Mouse (Mus musculus) ovary, postnatal 36 days (tissue): Measurements from ENCODE around the gene Vegfa.

Source experiments
- DNase-seq: peaks from one replicate; pipeline ENCODE4 v3.0.0; 2022; ENCODE audit warnings: low spot score, mixed read lengths

Vegfa gene

GRCm38 (mm10) chr17:46025927-46026668 is 6.1 kb downstream of the Vegfa start:
- no peak for DNase-seq

GRCm38 (mm10) chr17:46025207-46025606 is 7.0 kb downstream of the Vegfa start:
- DNase-seq = no peak

- no peak for DNase-seq
Measured at GRCm38 (mm10) chr17:46024192-46024591, 8.0 kb downstream of the Vegfa start.

- no peak for DNase-seq
Measured at GRCm38 (mm10) chr17:46023572-46023971, 8.6 kb downstream of the Vegfa start.

GRCm38 (mm10) chr17:46022934-46023333 is 9.2 kb downstream of the Vegfa start:
- DNase-seq = no peak

- no peak for DNase-seq
Measured at GRCm38 (mm10) chr17:46022427-46022826, 9.7 kb downstream of the Vegfa start.

- no peak for DNase-seq
Measured at GRCm38 (mm10) chr17:46021760-46022159, 10.4 kb downstream of the Vegfa start.

- no peak for DNase-seq
Measured at GRCm38 (mm10) chr17:46021173-46021572, 11.0 kb downstream of the Vegfa start.

- DNase-seq = no peak
Measured at GRCm38 (mm10) chr17:46020579-46020978, 11.6 kb downstream of the Vegfa start.

- DNase-seq = no peak
Measured at GRCm38 (mm10) chr17:46018736-46019004, 13.5 kb downstream of the Vegfa start.

GRCm38 (mm10) chr17:46017946-46018735 is 14.0 kb downstream of the Vegfa start:
- DNase-seq = no peak

- DNase-seq = no peak
Measured at GRCm38 (mm10) chr17:46016617-46017016, 15.6 kb downstream of the Vegfa start.

- no peak for DNase-seq
Measured at GRCm38 (mm10) chr17:46015967-46016366, 16.2 kb downstream of the Vegfa start.

- no peak for DNase-seq
Measured at GRCm38 (mm10) chr17:46014935-46015334, 17.2 kb downstream of the Vegfa start.

- no peak for DNase-seq
Measured at GRCm38 (mm10) chr17:46013549-46013948, 18.6 kb downstream of the Vegfa start.

GRCm38 (mm10) chr17:46012211-46012610 is 20.0 kb downstream of the Vegfa start:
- no peak for DNase-seq

GRCm38 (mm10) chr17:46010462-46010861 is 21.7 kb downstream of the Vegfa start:
- DNase-seq = no peak

- DNase-seq = no peak
Measured at GRCm38 (mm10) chr17:46009182-46009581, 23.0 kb downstream of the Vegfa start.

- no peak for DNase-seq
Measured at GRCm38 (mm10) chr17:46005458-46005857, 26.7 kb downstream of the Vegfa start.

- DNase-seq = no peak
Measured at GRCm38 (mm10) chr17:46004482-46004881, 27.7 kb downstream of the Vegfa start.

- no peak for DNase-seq
Measured at GRCm38 (mm10) chr17:46003717-46004481, 28.3 kb downstream of the Vegfa start.

- DNase-seq = no peak
Measured at GRCm38 (mm10) chr17:45999366-45999940, 32.7 kb downstream of the Vegfa start.

GRCm38 (mm10) chr17:45998363-45998762 is 33.8 kb downstream of the Vegfa start:
- no peak for DNase-seq
